Mouse (Mus musculus) heart, adult 2 months (tissue): ENCODE measurements around the gene Slc4a11. TPM values are rescaled to one million over a fixed set of nuclear protein-coding genes. Genes with fewer than 3 reads are reported as not detected.
"Not testable (repeated sequence)": the region's sequence is repeated elsewhere in the genome, so short reads cannot be mapped to it uniquely, and the experiment has no call there.

Experiments
- DNase-seq, 2 experiments: peaks; one replicate each; pipeline ENCODE4 v3.0.0; 2021
- H3K27ac ChIP-seq: fragments of 200-600 bp; 2 replicates; pipeline ENCODE4 v1.8.1; 2022
- H3K27me3 ChIP-seq: fragments of 200-500 bp; 2 replicates; pipeline ENCODE4 v1.6.1; 2012; ENCODE audit warnings: mild to moderate bottlenecking, low read length, inconsistent platforms, mixed read lengths; ENCODE audit not compliant: control insufficient read depth, insufficient read depth
- H3K36me3 ChIP-seq: fragments of 200-500 bp; 2 replicates; pipeline ENCODE4 v1.6.1; 2012; ENCODE audit warnings: low read length, inconsistent platforms; ENCODE audit not compliant: control insufficient read depth, insufficient read depth
- H3K4me1 ChIP-seq: fragments of 200-500 bp; 2 replicates; pipeline ENCODE4 v1.6.1; 2011; ENCODE audit warnings: low read length; ENCODE audit not compliant: control insufficient read depth, insufficient read depth
- H3K4me3 ChIP-seq: fragments of 200-600 bp; 2 replicates; pipeline ENCODE4 v1.8.1; 2022
- H3K79me2 ChIP-seq: fragments of 200-500 bp; replicated peaks from 2 replicates; pipeline ENCODE4 v1.6.1; 2012; ENCODE audit warnings: mild to moderate bottlenecking, inconsistent platforms, low read length, moderate library complexity, mixed read lengths; ENCODE audit not compliant: control insufficient read depth, insufficient read depth
- H3K9ac ChIP-seq: fragments of 200-500 bp; 2 replicates; pipeline ENCODE4 v1.6.1; 2012; ENCODE audit warnings: low read depth, mild to moderate bottlenecking, control low read depth, inconsistent platforms, low read length, mixed read lengths
- CTCF ChIP-seq: fragments of 200-600 bp; IDR thresholded peaks from 2 replicates; pipeline ENCODE4 v1.8.1; 2022; ENCODE audit warnings: antibody characterized with exemption, mild to moderate bottlenecking, moderate library complexity
- EP300 ChIP-seq: fragments of 200-500 bp; IDR thresholded peaks from 2 replicates; pipeline ENCODE4 v1.6.1; 2011; ENCODE audit warnings: low read depth, low read length, control low read depth; ENCODE audit not compliant: insufficient read depth
- POLR2A ChIP-seq: fragments of 200-500 bp; IDR thresholded peaks from 2 replicates; pipeline ENCODE4 v1.6.1; 2011; ENCODE audit warnings: mild to moderate bottlenecking, low read depth, low read length, control low read depth; ENCODE audit not compliant: insufficient read depth
- WGBS: fragments of 180-500 bp; shearing (Covaris S2); methylation state at CpG from one replicate; pipeline ENCODE4 v1.1.7; 2018; 5-methylcytosine and 5-hydroxymethylcytosine counted together
- intact Hi-C: fragments of 180-260 bp; cut with DNase I; formaldehyde crosslinking; loops from one replicate; pipeline ENCODE4 v1.15.1; 2025
- polyA plus RNA-seq: library from polyadenylated mRNA; depleted of rRNA; stranded (reverse); fragments of >200 nt; gene quantifications from 2 replicates; pipeline ENCODE4 v1.2.3, GENCODE M21; 2012
- total RNA-seq, 2 experiments: library from RNA; stranded (reverse); gene quantifications; 2 replicates each; pipeline ENCODE4 v1.2.3; 2021

Slc4a11 gene
- total and polyA plus RNA-seq, 3 experiments, result 0.10 to 0.37 (median 0.14) TPM

DNA sequence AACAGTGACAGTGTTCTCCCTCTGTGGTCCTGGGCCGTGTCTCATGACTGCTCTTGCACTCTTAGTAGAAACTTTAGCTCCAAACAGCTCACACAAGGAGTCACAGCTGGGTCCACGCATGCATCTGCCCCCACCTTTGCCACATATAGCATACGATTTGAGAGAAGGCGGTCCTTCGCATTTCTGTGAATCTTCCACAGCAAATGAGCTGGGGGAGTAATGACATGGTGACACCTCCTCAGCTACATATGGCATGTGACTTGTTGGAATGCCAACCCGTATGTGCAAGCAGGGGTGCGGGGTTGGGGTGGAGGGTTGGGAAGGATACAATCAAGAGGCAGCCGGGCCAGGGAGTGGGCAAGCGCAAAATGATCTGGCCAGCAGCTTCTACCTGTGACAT lies 40.8 kb downstream of the Slc4a11 start:
- no peaks in the 10 kb centered on the region for H3K4me1 ChIP-seq
- DNase-seq, result no peak
- H3K9ac ChIP-seq, result no peak overlapping the region
- no peak for TF ChIP-seq POLR2A
- no peak for TF ChIP-seq CTCF
- no peak for TF ChIP-seq EP300
- intact Hi-C loops, result no loop called here
- 92% methylated on average over 9 of the region's 9 CpGs for WGBS
- no peak overlapping the region for H3K27ac ChIP-seq
- H3K27me3 ChIP-seq, result no peaks in the 10 kb centered on the region
- no peaks in the 10 kb centered on the region for H3K79me2 ChIP-seq
- no peaks in the 10 kb centered on the region for H3K36me3 ChIP-seq
- H3K4me3 ChIP-seq, result no peak overlapping the region

DNA sequence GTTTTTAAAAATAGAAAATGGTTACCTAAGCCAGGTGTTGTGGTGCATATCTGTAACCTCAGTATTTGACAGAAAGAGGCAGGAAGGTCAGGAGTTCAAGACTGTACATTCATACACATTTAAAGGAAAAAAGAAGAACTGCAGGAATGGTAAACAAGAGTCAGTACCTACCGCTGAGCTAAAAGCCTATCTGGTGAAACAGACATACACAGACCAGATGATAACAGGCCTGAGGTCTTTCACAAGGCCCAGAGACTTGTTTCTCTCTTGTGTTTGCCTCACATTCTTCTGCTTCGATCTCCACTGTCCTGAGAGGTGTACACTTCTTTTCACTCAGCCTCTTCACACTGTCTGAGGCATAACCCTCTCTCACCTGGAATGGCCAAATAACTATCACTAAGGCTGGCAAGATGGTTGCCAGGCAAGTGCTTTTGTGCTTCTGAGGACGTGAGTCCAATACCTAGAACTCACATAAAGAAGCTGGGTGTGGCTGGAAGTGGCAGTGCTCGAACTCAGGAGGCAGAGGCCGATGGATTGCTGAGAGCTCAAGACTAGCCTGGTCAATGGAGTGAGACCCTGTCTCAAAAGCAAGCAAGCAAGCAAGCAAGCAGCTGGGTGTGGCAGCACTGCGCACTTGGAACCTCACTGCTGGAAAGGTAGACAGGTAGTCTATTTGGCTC lies 41.5 kb downstream of the Slc4a11 start:
- DNase-seq, result no peak
- H3K79me2 ChIP-seq, result no peaks in the 10 kb centered on the region
- no peak overlapping the region for H3K27ac ChIP-seq
- intact Hi-C loops, result no loop called here
- H3K36me3 ChIP-seq, result no peaks in the 10 kb centered on the region
- no peaks in the 10 kb centered on the region for H3K4me1 ChIP-seq
- 90% methylated on average over 6 of the region's 6 CpGs for WGBS
- H3K4me3 ChIP-seq, result no peak overlapping the region
- TF ChIP-seq CTCF (no peak), POLR2A (no peak), EP300 (no peak)
- H3K9ac ChIP-seq, result no peak overlapping the region
- H3K27me3 ChIP-seq, result no peaks in the 10 kb centered on the region

DNA sequence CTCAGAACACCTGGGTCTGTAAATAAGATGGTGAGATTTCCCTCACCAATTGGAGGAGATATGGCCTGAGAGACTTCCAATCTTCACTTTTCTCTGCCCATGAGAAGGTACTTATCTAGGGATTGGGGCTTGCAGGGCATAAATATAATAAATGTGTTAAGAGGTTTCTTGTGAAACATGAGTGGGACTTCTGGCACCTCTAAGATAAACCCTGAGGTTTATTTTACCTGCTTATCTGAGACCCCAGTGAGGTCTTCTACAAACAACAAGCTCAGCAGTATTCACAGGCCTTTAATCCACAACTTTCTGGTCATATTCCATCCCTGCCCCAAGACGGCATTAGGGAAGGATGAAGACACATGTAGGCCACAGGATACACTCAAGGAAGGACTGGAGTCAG lies 43.6 kb downstream of the Slc4a11 start:
- 85% methylated on average over 1 of the region's 1 CpGs for WGBS
- intact Hi-C loops, result no loop called here
- Histone ChIP-seq H3K79me2 (no peaks in the 10 kb centered on the region), H3K4me3 (no peak overlapping the region), H3K4me1 (no peaks in the 10 kb centered on the region), H3K27me3 (no peaks in the 10 kb centered on the region), H3K27ac (no peak overlapping the region), H3K9ac (no peak overlapping the region), H3K36me3 (no peaks in the 10 kb centered on the region)
- DNase-seq, result no peak
- TF ChIP-seq POLR2A, result no peak
- no peak for TF ChIP-seq EP300
- TF ChIP-seq CTCF, result no peak

DNA sequence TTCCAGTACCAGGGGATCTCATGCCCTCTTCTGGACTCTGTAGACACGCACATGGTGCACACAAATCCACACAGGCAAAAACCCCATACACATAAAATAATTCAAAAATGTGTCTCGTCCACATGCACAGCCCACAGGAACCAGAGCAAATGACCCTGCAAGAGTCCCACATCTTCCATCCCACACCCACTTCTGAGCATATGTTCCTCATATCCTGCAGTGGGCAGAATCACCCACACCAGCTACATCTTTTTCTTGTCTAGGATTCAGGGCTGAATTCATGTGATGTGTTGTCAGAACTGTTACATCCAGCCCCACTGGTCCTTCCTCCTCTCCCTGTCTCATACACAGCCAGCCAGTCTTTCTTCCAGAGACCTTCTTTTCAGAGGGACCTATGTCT lies 44.0 kb downstream of the Slc4a11 start:
- H3K27me3 ChIP-seq, result no peaks in the 10 kb centered on the region
- H3K36me3 ChIP-seq, result no peaks in the 10 kb centered on the region
- no peak overlapping the region for H3K4me3 ChIP-seq
- H3K4me1 ChIP-seq, result no peaks in the 10 kb centered on the region
- intact Hi-C loops, result no loop called here
- no peak for DNase-seq
- WGBS, result 95% methylated on average over 2 of the region's 2 CpGs
- H3K79me2 ChIP-seq, result no peaks in the 10 kb centered on the region
- H3K9ac ChIP-seq, result no peak overlapping the region
- TF ChIP-seq EP300, result no peak
- no peak for TF ChIP-seq CTCF
- TF ChIP-seq POLR2A, result no peak
- no peak overlapping the region for H3K27ac ChIP-seq

DNA sequence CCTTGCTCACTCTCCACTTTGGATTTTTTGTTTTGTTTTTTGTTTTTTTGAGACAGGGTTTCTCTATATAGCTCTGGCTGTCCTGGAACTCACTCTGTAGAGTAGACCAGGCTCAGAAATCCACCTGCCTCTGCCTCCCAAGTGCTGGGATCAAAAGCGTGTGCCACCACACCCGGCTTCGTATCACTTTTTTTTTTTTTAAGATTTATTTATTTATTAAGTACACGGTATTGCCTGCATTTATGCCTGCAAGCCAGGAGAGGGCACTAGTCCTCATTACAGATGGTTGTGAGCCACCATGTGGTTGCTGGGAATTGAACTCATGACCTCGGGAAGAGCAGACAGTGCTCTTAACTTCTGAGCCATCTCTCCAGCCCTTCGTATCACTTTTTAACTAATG lies 48.3 kb downstream of the Slc4a11 start:
- DNase-seq, H3K4me1 ChIP-seq, H3K79me2 ChIP-seq, H3K36me3 ChIP-seq, H3K27ac ChIP-seq, H3K27me3 ChIP-seq, intact Hi-C loops, H3K4me3 ChIP-seq, H3K9ac ChIP-seq: not testable (repeated sequence)
- 78% methylated on average over 6 of the region's 6 CpGs for WGBS
- peak; percentile 30; the same call in 1 of the 2 replicates for TF ChIP-seq CTCF

DNA sequence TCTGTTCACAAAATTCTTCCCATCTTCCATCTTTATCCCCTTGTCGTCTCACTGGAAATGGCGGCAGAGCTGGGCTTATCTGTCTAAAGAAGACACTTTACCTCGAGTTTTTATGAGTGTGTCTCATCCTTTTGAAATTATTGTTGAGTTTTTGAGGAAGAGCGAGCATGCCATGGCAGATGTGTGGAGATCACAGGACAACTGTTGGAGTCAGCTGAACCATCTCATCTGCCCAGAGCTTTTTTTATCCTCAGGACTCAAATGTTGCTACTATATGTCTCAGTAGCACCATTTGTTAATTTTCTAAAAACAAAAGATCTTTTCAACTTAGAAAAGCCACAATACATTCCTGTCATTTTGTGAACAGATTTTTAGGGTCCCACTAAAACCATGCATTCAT lies 52.1 kb downstream of the Slc4a11 start:
- Histone ChIP-seq H3K4me3 (no peak overlapping the region), H3K79me2 (no peaks in the 10 kb centered on the region), H3K27me3 (no peaks in the 10 kb centered on the region), H3K36me3 (no peaks in the 10 kb centered on the region), H3K27ac (no peak overlapping the region), H3K9ac (no peak overlapping the region), H3K4me1 (peaks cover 1% of the 10 kb centered on the region)
- TF ChIP-seq EP300, result no peak
- DNase-seq, result no peak
- WGBS, result 73% methylated on average over 4 of the region's 4 CpGs
- intact Hi-C loops, result no loop called here
